Mouse (Mus musculus): Measurements from ENCODE around the gene Plek2.

DNA sequence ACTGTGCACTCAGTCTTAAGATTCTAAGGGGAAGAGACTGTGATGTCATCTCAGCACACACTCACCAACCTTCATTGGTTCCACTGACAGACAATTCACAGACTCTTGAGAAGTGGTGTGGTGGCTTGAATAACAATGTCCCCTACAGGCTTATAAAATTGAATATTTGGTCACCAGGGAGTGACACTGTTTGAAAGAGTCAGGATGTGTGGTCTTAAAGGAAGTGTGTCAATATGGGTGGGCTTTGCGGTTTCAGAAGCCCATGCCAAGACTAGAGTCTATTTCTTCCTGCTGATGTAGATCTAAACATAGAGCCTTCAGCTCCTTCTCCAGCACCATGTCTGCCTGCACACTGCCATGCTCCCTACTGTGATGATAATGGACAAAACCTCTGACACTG is 8.9 kb downstream of the Plek2 start:
- TF ChIP-seq CTCF (IDR thresholded peaks at IDR 0.05; ENCODE audit: borderline replicate concordance, extremely low read depth, insufficient read depth, insufficient read length) = no peak
- no peak for TF ChIP-seq POLR2A (IDR thresholded peaks at IDR 0.05; ENCODE audit: borderline replicate concordance, extremely low read depth, insufficient read depth, insufficient read length, poor library complexity, severe bottlenecking)
